Mouse (Mus musculus): ENCODE results near the gene Chst14.

DNA sequence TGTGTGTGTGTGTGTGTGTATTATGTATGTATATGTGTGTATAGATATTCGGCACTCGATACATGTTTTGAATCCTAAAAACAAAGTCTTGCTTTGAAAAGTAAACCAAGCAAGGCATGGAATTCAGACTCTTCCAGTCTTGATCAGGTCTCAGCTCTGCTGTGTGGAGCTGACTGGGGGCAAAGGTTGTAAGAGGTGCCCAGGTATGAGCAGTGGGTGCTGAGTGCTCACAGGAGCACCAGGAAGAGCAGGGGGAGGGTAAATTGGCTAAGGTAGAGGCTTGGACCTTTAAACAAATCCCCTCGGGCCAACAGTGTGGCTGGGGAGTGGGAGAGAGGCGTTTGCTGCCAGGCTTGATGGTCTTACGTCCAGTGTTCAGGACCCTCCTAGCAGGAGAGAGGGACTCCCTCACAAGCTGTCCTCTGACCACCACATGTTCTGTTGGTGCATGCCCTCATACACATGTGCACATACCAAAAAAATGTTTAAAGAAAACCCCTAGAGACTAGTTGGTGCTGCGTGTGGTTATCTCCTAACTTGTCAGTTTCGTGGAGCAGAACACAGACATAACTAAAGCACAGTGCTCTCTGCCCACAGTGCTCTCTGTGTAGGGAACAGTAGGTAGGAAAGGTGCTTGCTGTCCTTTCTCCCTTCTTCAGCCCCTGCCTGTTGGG is 15.6 kb upstream of the Chst14 start:
- no peak for TF ChIP-seq CTCF (IDR thresholded peaks at IDR 0.05; ENCODE audit: extremely low read depth, insufficient read depth, insufficient read length, insufficient replicate concordance)
- no peak for TF ChIP-seq POLR2A (IDR thresholded peaks at IDR 0.05; ENCODE audit: low read depth, low read length)

Measured in spleen, adult 2 months (tissue).